Mouse (Mus musculus): ENCODE data around the gene Ugt1a2.

The Ugt1a2 gene

DNA sequence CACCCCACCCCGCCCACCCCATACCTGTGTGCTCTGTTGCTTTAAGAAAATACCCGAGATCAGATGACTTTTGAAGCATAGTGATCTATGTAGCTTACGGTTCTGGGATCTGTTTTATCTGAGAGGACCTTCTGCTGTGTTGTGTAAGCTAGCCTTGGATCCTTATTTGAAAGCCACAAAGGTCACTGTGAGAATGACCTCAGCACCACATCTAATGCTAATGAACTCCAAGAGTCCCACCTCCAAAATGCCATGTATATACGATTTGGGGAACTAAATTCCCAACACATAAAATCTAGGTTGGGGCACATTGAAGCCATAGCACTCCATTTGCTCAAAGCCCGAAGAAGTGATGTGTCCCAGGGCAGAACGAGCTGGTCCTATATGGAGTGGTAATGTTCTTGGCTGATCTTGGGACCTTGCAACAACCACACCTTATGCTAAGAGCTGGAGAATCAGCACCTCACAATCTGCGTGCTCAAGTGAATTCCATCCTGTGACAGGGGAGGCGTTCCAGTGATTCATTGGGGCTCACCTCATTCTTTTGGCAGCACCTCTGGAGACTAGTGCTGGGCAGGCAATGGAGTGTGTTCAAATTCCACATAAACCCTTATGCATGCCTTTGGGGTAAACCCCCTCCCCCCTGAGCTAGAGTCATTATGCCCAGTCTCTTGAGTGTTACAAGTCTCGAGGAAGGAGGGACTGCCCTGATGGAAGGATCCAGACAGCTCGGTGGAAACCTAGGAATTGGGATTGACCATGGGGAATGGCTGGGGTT, 56.7 kb downstream of the Ugt1a2 start:
- DNase-seq (ENCODE audit: low read depth in 1 of 2, low spot score in 2 of 2): no peak

DNA sequence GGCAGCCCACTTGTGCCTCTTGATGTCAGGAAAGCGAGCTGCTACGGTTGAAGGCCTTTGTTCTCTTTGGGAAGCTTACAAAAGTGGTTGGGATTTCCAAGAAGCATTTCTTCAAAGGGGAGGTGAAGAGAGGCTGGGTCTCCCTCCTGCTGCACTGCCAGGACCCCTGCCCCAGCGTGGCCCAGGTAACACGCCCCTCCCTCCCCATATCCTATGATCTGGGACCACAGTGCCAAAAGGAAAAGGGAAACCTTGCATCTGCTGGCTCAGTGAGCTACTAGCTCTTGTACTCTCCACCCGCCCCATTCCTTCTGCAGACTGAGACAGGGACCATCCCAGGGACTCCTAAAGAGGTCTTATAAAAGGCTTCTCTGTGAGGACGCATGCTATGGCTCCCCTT, 57.3 kb downstream of the Ugt1a2 start:
- no peak for DNase-seq (ENCODE audit: low read depth in 1 of 2, low spot score in 2 of 2)

DNA sequence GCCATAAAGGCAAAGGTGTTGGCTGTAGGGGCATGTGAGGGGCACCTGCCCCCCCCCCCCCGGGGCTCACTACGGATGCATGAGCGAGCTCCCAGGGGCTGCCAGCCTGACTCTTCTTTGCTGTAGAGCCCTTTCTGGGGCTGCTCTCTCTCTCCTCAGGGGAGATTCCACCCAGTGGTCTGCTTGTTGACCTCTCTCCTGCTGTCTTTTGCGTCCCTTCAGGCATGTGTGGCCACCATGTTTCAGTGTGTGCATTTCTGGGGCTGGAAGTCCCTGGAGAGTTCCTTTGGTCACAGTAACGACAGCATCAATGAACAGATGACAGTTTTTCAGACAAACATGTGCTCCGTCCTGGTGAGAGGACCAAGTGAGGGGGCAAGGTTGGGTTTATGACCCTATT, 58.0 kb downstream of the Ugt1a2 start:
- no peak for DNase-seq (ENCODE audit: low read depth in 1 of 2, low spot score in 2 of 2)

DNA sequence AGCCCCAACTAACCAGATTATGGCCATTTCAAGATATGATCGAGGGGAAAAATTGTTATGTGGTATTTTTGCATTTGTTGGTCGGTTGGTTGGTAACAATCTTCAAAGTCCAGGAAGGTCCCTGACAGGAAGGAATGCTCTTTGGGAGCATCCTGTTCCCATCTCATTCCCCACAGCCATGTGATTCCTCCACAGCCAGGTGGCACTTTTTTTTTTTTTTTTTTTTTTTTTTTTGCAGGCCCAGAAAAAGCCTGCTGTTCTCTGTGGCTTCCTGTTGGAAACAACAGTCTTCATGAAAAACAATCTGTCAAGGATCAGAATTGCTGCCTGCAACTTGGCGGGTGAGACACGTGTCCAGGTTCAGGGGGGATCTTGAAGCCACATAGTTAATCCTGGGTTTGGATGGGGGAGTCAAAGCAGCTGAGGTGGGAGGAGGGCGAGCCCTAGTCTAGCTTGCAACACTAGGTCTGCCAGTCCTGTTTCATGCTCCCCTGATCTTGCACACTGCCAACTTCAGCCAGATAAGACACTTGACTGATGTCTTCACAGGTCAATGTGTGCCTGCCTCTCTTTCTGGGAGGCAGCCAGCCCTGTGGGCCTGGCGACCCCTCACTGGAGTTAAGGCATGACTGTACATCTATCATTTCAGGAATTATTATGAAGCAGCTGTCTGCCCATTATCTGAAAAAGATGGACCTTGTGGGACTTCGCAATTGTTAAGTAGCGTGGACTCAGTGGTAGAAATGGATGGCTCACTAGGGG, 58.7 kb downstream of the Ugt1a2 start:
- DNase-seq (ENCODE audit: low read depth in 1 of 2, low spot score in 2 of 2): no peak

DNA sequence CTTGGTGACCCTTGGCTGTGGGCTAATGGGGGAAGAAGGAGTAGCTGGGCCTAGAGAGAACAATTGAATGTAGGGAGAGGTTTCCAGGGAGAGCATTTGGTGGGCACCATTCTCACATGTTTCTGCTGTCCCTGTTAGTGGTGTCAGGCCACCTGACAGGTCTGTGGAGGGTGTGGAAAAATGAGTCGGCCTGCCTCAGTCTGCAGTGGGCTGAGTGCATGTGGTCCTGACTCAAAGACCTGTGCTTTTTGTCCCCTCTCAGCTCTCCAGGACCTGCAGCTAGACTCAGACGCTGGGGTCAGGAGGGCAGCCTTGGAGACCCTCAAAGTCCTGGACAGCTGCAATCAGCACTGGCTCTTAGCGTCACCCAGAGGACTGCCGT, 59.2 kb downstream of the Ugt1a2 start:
- DNase-seq (ENCODE audit: low read depth in 1 of 2, low spot score in 2 of 2): no peak

DNA sequence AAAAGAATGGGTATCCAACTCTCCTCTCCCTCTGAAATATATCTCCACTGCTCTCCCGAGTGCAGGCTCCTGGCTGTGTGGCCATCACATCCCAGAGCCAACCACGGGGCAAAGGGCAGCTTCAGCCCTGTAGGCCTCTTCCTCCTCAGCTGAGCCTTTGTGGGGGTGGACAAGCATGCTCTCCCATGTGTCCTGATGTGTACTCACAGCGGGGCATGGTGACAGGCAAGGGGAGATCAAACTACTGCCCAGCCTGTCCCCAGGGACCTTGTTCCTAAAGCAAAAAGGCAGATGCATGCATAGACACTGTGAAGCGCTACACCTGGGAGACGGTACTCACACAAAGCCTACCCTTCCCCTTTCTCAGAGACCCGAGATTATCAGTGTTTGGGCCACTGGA, 59.7 kb downstream of the Ugt1a2 start:
- no peak for DNase-seq (ENCODE audit: low read depth in 1 of 2, low spot score in 2 of 2)

DNA sequence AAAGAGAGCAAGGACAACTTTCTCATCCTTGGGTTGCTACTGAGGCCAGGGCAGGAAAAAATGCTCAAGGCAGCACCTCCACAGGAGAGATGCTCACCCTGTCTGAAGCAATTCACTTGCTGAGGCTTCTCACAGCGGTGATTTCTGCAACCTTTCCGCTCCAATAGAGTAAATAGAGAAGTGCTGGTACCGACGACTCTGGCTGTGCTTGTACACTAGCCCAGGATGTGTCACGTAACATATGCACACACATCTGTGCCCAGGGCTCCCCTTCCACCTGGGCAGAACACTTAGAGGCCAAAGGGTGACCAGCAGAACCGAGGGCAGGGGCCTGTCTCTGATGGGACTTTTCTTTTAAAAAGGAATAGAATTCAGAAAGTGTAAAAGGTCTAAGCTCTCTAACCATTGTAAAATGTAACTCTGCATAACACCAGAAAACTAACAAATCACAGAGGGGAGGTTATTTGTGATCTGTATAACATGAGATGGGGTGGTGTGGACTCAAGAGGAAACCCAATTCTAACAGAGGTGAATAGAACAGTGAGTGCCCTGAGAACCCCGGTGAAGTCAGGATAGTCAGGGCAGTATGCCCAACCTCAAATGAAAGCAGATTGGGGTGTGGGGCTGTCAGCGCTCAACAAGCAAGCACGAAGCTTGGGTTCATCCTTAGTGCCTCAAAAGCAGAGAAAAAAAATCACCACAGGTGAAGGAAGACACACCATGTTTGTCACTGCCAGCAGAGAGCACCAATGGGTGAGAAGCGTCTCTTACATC, 60.4 kb downstream of the Ugt1a2 start:
- no peak for DNase-seq (ENCODE audit: low read depth in 1 of 2, low spot score in 2 of 2)

DNA sequence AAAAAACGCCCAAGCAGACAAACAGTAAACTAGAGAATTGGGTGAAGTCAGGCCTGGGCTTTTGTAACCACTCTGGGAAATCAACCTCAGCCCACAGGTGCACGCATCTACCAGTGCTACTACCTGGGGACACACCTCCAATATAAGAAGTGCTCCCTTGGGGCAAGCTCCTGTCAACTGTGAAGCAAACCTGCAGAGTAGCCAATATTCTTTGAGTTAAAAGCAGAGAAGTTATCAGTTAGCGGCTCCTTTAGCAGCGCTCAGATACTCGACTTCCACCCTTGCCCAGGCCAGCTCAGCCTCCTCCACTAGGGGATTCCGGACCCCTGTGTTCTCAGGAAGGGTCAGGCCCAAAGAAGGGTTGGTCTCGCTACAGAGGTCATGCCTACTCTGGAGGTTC, 61.3 kb downstream of the Ugt1a2 start:
- no peak for DNase-seq (ENCODE audit: low read depth in 1 of 2, low spot score in 2 of 2)

DNA sequence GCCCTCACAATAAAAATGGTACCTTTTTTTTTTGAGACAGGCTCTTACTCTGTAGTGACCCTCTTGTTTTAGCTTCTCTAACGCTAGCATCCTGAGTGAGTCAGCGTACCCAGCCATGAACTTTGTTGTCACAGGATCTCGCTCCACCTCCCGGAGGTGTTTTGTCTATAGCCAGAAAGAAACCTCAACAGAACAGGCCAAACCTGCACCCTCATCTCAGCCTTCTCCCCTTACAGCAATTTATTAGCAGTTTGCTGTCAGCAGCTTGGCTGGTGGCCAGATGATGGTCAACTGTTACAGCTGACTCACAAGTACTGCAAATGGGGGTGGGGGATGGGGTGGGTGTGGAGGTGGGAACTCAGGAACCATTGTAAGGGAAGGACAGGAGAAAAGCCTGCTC, 61.9 kb downstream of the Ugt1a2 start:
- DNase-seq (ENCODE audit: low read depth in 1 of 2, low spot score in 2 of 2): no peak

DNA sequence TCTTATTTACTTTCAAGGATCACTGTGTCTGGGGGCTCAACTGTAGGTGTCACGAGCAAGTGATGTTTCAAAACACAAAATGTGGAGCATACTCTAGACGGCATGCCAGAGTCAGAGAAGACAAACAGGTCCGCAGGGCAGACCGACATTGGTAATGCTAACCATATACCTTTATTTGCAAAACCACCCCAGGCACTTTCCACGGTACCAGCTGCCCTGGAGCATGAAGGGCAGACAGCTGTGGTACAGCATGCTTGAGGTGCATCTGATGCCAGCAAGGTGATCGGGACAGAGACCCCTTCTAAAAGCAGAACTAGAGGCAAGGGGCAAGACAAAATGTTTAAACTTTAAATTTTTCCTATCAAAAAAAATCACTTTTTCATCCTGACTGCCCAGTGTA, 62.6 kb downstream of the Ugt1a2 start:
- no peak for DNase-seq (ENCODE audit: low read depth in 1 of 2, low spot score in 2 of 2)

DNA sequence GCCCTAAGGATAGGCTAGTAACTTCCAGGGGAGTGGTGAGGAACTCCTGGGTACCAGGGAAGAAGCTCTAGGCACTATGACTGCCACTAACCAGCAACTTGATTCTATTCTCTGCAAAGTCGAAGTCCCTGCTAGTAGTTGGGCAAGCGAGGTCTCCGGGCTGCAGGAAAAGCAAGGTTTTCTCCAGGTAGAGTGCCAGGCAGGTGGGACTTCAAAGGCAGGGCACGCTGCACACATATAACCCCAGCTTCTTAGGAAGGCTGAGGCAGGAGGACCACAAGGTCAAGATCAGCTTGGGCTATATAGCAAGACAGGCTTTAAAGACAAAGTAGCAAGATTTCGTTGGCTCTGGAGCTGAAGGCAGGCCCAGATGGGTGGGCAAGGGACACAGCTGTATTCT, 63.4 kb downstream of the Ugt1a2 start:
- DNase-seq (ENCODE audit: low read depth in 1 of 2, low spot score in 2 of 2): no peak

DNA sequence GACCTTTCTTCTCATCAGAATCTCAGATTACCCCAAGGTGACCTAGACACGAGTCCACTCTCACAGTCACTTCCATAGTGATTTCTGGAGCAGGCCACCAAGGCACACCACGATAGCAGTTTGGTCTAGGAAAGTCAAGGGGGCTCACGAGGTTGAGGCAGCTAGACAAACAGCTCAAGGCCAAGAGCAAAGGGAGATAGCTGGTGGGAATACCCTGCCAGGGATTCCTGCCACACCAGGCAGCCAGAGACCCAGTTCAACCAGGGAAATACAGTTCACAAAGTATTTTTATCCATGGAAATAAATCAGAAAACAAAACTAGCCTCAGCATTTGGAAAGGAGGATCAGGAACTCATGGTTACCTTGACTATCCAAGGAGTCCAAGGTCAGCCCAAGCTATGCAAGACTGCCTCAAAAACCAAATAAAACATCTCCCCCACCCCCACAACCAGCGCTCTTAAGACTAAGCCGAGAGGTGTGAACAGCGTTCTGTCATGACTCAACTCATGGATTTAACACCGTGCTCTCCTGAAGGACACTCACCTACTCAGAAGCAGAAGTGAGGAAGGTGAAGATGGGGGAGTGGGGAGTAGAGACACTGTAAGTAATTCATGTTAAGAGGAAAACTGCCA, 64.0 kb downstream of the Ugt1a2 start:
- no peak for DNase-seq (ENCODE audit: low read depth in 1 of 2, low spot score in 2 of 2)

DNA sequence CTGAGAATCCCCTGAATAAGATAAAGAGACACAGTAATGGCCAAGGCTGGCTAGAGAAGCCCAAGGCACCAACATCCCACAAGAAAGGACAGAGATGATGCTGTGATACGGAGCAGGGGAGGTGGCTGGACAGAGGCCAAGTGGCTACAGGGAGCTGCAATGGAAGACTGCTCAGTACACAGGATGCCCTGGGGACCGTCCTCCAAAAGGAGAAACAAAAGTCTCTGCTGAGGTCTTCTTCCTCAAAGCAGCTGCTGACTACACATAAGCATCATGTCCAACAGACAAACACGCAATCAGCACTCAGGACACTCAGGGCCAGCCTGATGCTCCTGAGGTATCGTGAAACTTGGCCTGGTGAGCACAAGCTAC, 64.5 kb downstream of the Ugt1a2 start:
- no peak for DNase-seq (ENCODE audit: low read depth in 1 of 2, low spot score in 2 of 2)

DNA sequence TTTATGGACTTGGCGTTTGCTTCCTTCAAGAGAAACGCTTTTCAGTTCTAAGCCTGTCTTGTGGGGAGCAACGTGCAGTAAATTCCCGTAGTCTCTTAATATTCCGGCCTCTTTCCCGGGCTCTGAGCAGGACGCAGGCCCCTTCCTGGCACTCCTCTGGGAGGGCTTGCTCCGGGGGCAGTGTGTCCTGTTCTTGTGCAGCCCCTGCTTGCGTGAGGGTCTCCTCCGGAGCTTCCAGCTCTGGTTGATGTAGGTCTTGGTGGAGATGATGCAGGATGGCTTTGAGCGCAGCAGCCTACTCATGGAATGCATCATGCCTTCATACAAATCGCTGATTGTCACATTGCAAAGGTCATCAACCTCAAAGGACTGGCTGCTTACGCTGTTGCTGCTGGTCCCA, 65.7 kb downstream of the Ugt1a2 start:
- no peak for DNase-seq (ENCODE audit: low read depth in 1 of 2, low spot score in 2 of 2)

DNA sequence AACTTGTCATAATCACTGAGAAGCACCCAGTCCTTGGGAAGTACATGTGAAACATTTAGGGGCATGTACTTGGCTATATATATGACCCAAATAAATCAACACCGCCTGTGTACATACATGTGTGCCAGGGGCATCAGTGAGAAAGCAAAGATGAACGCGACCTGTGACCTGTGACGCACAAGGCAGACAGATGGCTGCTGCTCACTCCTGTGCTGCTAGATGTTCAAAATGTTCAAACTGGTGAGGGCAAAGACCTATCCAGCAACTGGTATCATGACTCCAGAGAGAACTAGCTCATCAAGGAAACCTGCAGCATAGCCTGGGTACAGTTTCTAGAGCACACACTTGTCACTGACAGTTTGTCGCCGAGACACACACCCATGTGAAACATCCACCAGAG, 67.1 kb downstream of the Ugt1a2 start:
- no peak for DNase-seq (ENCODE audit: low read depth in 1 of 2, low spot score in 2 of 2)

DNA sequence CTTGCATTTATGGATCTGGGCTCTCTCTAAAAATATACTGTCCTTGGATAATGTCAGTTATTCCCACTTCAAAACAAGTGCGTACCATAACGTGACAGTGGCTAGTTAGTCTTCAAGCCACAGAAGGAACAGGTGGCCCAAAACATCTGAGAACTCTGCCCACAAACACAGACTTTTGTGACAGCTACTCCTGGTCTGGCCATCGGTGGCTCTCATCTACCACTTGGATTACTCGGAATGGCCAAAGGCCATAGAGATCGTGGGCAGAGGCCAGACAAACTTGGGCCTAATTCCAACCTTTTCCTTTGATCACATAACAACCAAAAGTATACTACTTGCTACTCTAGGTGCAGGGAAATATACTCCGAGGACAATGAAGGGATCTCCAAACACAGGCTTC, 67.7 kb downstream of the Ugt1a2 start:
- no peak for DNase-seq (ENCODE audit: low read depth in 1 of 2, low spot score in 2 of 2)
